Mouse (Mus musculus) lung, embryonic 14.5 days (tissue): ENCODE results near the gene Cgnl1. TPM values are rescaled to one million over a fixed set of nuclear protein-coding genes. Genes with fewer than 3 reads are reported as not detected.
A peak's percentile ranks its signal among the peaks of the same experiment; 100 is the strongest.

Experiments
- ATAC-seq: fragments of 200-750 bp; cut with Nextera tagmentation; 2 replicates; pipeline ENCODE4 v1.8.0; 2017; ENCODE audit warnings: mild to moderate bottlenecking, moderate TSS enrichment, moderate library complexity; ENCODE audit not compliant: insufficient read depth
- DNase-seq: peaks from one replicate; pipeline ENCODE4 v3.0.0-alpha.2; 2015
- H3K27ac ChIP-seq: fragments of 300-500 bp; sonication (generic); 2 replicates; pipeline ENCODE4 v1.5.1; 2014; ENCODE audit warnings: low read depth, mild to moderate bottlenecking, moderate library complexity
- H3K27me3 ChIP-seq: fragments of 300-500 bp; sonication (generic); 2 replicates; pipeline ENCODE4 v1.6.1; 2014; ENCODE audit warnings: low read length, control low read depth; ENCODE audit not compliant: insufficient read depth
- H3K36me3 ChIP-seq: fragments of 300-500 bp; sonication (generic); 2 replicates; pipeline ENCODE4 v1.6.1; 2014; ENCODE audit warnings: control low read depth; ENCODE audit not compliant: insufficient read depth
- H3K4me1 ChIP-seq: fragments of 300-500 bp; sonication (generic); 2 replicates; pipeline ENCODE4 v1.6.1; 2014; ENCODE audit warnings: antibody characterized with exemption, control low read depth; ENCODE audit not compliant: insufficient read depth
- H3K4me2 ChIP-seq: fragments of 300-500 bp; sonication (generic); 2 replicates; pipeline ENCODE4 v1.6.1; 2014; ENCODE audit warnings: mild to moderate bottlenecking
- H3K4me3 ChIP-seq: fragments of 300-500 bp; sonication (generic); 2 replicates; pipeline ENCODE4 v1.5.1; 2014; ENCODE audit warnings: low read depth, low read length
- H3K9ac ChIP-seq: fragments of 300-500 bp; sonication (generic); 2 replicates; pipeline ENCODE4 v1.6.1; 2014
- H3K9me3 ChIP-seq: fragments of 300-500 bp; sonication (generic); 2 replicates; pipeline ENCODE4 v1.6.1; 2016; ENCODE audit warnings: low read depth, low read length, control low read depth
- CTCF ChIP-seq: IDR thresholded peaks from 2 replicates; pipeline ENCODE4 v1.5.1; 2016; ENCODE audit warnings: antibody characterized with exemption, low read depth
- WGBS: fragments of 180-500 bp; shearing (Covaris S2); extraction: QIAGEN DNeasy Blood & Tissue Kit; methylation state at CpG from one replicate; pipeline ENCODE4 v1.1.7; 2014; 5-methylcytosine and 5-hydroxymethylcytosine counted together
- polyA plus RNA-seq: library from polyadenylated mRNA; unstranded; fragments of >200 nt; fragmentation: Nextera tagmentation; extraction: Ambion mirVana; gene quantifications from 2 replicates; pipeline ENCODE4 v1.2.1, GENCODE M21; 2014

The Cgnl1 gene
- polyA plus RNA-seq, 1 experiment from 2014 or later, result 19.3 TPM

DNA sequence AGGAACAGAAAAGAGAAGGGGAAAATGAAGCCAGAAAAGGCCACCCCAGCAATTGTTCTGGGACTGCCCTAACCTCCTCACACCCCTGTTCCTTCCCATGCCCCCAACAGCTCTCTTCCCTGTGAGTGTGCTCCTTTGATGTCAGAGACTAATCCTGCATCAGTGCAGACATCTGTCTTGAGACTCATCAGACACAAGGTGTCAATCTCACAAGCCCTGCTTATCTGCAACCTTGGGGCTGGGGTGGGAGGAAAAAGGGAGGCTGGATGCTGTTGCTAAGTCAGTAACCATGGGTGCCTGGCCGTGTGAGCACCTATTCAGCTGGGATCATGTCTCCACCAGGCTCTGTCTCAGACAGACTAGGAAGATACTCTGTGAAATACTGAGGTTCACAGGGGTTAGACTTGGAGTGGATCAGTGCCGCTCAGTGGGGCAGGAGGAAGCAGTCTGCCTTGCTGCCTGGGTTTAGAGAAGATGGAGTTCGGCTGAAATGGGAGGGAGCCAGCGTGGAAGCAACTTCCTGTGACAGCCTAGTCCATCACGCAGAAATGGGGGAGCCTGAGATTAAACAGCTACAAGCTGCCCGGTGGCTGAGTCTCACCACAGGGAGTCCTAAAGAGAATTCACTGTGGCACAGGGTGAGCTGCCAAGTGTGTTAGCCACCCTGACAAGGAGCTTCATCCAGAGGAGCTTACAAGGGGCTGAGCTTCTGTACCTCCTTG, 166.3 kb downstream of the Cgnl1 start:
- H3K9ac ChIP-seq, result no peak overlapping the region
- H3K4me2 ChIP-seq, result no peak overlapping the region
- H3K9me3 ChIP-seq, result no peaks in the 10 kb centered on the region
- no peak overlapping the region for H3K27ac ChIP-seq
- DNase-seq (no peak), ATAC-seq (no peak)
- no peaks in the 10 kb centered on the region for H3K27me3 ChIP-seq
- H3K4me3 ChIP-seq, result no peak overlapping the region
- TF ChIP-seq CTCF, result no peak
- no peaks in the 10 kb centered on the region for H3K36me3 ChIP-seq
- 0 out of 2 replicates have a peak, but pooled peaks cover 5% of the 10 kb centered on the region for H3K4me1 ChIP-seq
- 35% methylated on average over 6 of the region's 6 CpGs for WGBS

DNA sequence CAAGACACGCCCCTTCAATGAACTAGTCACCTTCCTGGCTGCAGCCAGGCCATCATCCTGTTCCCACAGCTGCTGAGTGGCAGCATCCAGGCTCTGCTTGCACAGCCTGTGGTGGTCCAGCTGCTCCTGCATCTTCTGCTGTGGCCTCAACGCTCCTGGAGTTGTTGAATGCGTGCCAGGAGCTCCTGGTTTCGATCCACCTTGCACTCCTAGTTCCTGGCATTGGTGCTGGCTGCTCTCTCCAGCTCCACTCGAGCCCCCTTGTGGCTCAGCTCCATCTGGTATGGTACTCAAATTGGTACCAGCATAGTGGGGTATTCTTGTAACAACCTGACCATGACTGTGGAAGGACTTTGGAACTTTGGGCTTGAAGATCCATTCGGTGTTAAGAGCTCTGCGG, 171.5 kb downstream of the Cgnl1 start:
- Histone ChIP-seq H3K9me3 (no peaks in the 10 kb centered on the region), H3K4me1 (no peaks in the 10 kb centered on the region), H3K9ac (no peak overlapping the region), H3K27ac (no peak overlapping the region), H3K27me3 (no peaks in the 10 kb centered on the region), H3K36me3 (no peaks in the 10 kb centered on the region), H3K4me3 (no peak overlapping the region), H3K4me2 (no peak overlapping the region)
- DNase-seq (peak; percentile 31), ATAC-seq (no peak)
- 0 out of 2 replicates have a peak, but pooled peaks have one; percentile 3 for TF ChIP-seq CTCF
- WGBS, result 69% methylated on average over 7 of the region's 7 CpGs

DNA sequence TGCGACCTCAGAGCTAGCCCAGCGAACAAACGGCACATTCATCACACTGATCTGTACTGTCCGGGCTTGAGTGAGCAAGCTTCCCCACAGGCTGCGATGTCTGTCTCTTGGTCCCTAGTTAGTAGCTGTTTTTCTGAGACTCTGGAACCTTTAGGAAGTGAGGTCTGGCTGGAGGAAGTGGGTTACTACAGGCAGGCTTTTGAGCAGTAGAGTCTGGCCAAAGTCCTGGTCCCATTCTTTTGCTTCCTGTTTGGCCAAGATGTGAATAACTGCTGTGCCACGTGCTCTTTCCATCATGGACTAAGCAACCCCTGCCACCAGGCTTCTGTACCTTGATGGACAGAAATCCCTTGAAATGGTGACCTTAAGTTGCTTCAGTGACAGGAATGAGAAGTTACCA, 174.5 kb downstream of the Cgnl1 start:
- no peak overlapping the region for H3K9ac ChIP-seq
- peak overlapping the region; percentile 50; the same call in 1 of the 2 replicates for H3K27ac ChIP-seq
- no peaks in the 10 kb centered on the region for H3K27me3 ChIP-seq
- no peaks in the 10 kb centered on the region for H3K36me3 ChIP-seq
- WGBS, result 43% methylated on average over 6 of the region's 6 CpGs
- H3K4me2 ChIP-seq, result no peak overlapping the region
- H3K4me1 ChIP-seq, result 0 out of 2 replicates have a peak, but pooled peaks cover 6% of the 10 kb centered on the region
- H3K9me3 ChIP-seq, result no peaks in the 10 kb centered on the region
- H3K4me3 ChIP-seq, result no peak overlapping the region
- no peak for ATAC-seq
- DNase-seq, result no peak
- no peak for TF ChIP-seq CTCF

DNA sequence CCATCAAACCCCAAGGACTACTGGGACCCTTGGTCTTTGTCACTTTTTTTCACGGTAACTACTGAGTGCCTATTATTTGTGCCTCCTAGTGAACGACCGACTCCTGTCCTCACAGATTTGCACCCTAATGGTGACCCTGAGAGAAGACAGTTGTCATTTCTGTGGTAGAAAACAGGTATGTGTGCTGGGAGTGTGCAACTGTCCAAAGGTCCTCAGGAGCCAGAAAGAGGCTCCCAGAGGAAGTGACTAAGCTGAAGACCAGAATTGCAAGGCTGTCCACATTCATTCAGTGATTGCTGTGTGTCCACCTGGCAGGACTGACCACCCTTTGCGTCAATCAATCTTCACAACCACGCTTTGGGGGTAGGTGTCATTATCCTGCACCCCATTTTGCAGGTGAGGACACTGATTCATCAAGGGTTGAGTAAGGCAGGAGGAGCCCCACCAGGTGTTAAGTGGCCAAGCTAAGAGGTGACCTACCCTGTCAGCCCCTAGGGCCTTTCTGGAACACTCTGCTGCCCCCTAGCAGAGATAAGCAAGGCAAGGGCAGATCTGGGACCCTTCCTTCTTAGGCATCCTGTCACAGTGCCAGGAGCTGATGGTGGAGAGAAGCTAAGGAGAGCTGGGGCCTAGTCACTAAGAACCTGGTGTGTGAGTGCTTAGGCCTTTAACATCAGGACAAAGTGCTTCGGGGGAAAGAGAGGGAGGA, 178.7 kb downstream of the Cgnl1 start:
- peak; percentile 29 for DNase-seq
- H3K27me3 ChIP-seq, result no peaks in the 10 kb centered on the region
- H3K27ac ChIP-seq, result no peak overlapping the region; the same call in 1 of the 2 replicates
- no peaks in the 10 kb centered on the region for H3K36me3 ChIP-seq
- peak overlapping the region; percentile 61 for H3K4me3 ChIP-seq
- 26% methylated on average over 5 of the region's 6 CpGs for WGBS
- peaks cover 12% of the 10 kb centered on the region for H3K4me1 ChIP-seq
- ATAC-seq, result 0 out of 2 replicates have a peak, but pooled peaks have one; percentile 5
- H3K4me2 ChIP-seq, result peak overlapping the region; percentile 92
- H3K9ac ChIP-seq, result no peak overlapping the region
- peak; percentile 39 for TF ChIP-seq CTCF
- H3K9me3 ChIP-seq, result no peaks in the 10 kb centered on the region

DNA sequence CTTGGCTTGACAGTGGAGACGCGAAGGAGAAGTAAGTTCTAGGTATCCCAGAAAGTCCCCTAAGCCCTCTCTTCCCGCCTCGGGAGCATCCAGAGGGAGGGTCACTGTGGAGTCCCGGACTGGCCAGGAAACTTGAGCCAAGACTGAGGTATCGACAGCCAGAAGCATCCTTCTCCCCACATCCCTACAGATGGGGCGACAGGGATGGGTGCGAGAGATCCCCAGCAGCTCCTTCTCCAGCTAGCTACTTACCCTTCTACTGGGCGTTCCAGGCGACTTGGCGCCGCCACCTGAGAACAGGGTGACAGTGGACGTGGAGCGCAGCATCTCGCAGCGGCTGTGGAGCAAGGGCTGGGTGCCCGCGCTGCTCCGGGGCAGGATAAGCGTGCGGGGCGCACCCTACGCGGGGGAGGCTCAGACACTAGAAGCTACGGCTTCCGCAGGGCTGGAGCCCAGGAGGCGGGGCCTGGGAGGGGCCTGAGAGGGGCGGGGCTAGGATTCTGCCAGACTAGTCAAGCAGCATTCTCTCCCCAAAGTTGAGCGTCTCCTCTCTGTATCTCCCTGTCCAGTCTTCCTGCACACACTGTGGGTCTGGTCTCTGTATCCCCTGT, 179.4 kb downstream of the Cgnl1 start, which contains the start of gene Myzap:
TSS of gene Myzap (minus strand) at position 423 of the 611 bp plus-strand sequence.
- H3K27me3 ChIP-seq, result no peaks in the 10 kb centered on the region
- peak within 1 kb of the TSS; percentile 92 for H3K4me2 ChIP-seq
- TF ChIP-seq CTCF, result no peak
- peak within 1 kb of the TSS; percentile 64 for H3K9ac ChIP-seq
- no peaks in the 10 kb centered on the region for H3K36me3 ChIP-seq
- no peaks in the 10 kb centered on the region for H3K9me3 ChIP-seq
- peak within 1 kb of the TSS; percentile 42; the same call in 1 of the 2 replicates for H3K27ac ChIP-seq
- H3K4me3 ChIP-seq, result peak within 1 kb of the TSS; percentile 61
- peak; percentile 96 for ATAC-seq
- H3K4me1 ChIP-seq, result peaks cover 12% of the 10 kb centered on the region
- DNase-seq, result peak; percentile 91
- under 1% methylated on average over 28 of the region's 29 CpGs for WGBS

DNA sequence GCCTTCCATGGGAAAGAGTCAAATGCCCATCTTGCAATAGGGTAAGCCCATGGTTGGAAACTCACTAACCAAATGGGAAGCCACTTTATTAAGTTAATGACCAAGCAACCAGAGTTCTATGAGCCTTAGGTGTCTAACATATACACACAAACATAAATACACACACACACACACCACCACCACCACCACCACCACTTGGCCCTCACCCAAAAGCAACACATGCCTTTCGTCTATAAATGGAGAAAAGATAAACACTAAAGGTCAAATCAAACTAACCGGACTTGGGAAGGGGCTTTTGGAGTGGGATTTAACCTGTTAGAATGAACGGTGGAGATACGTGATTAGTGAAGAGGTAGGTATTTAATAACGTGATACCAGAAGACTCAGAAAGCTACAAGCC, 180.3 kb downstream of the Cgnl1 start:
- no peak for TF ChIP-seq CTCF
- H3K4me2 ChIP-seq, result peak overlapping the region; percentile 92
- H3K27me3 ChIP-seq, result no peaks in the 10 kb centered on the region
- H3K36me3 ChIP-seq, result no peaks in the 10 kb centered on the region
- peak overlapping the region; percentile 61 for H3K4me3 ChIP-seq
- H3K27ac ChIP-seq, result no peak overlapping the region; the same call in 1 of the 2 replicates
- H3K9me3 ChIP-seq, result no peaks in the 10 kb centered on the region
- H3K4me1 ChIP-seq, result peaks cover 12% of the 10 kb centered on the region
- 11% methylated on average over 5 of the region's 5 CpGs for WGBS
- H3K9ac ChIP-seq, result peak overlapping the region; percentile 26; the same call in 1 of the 2 replicates
- DNase-seq (no peak), ATAC-seq (no peak)
